Mouse (Mus musculus) brain, embryonic 14.5 days (tissue): ENCODE measurements around the gene Sergef.

ENCODE experiments used
- CTCF ChIP-seq: fragments of 200-500 bp; IDR thresholded peaks from 2 replicates; pipeline ENCODE4 v1.5.1; 2012; ENCODE audit warnings: inconsistent platforms, mild to moderate bottlenecking, moderate library complexity, borderline replicate concordance; ENCODE audit not compliant: insufficient read depth, insufficient read length; ENCODE audit errors: extremely low read depth
- POLR2A ChIP-seq: fragments of 200-500 bp; IDR thresholded peaks from 2 replicates; pipeline ENCODE4 v1.6.1; 2012; ENCODE audit warnings: mild to moderate bottlenecking, inconsistent platforms, borderline replicate concordance; ENCODE audit not compliant: poor library complexity, insufficient read depth, insufficient read length, severe bottlenecking; ENCODE audit errors: extremely low read depth

GRCm38 (mm10) chr7:46607428-46608055 is 32.1 kb downstream of the Sergef start:
- TF ChIP-seq POLR2A (no peak), CTCF (peak; percentile 86)
